Mouse (Mus musculus) left cerebral cortex, adult 2 months (tissue): ENCODE measurements around the gene Arid1b. TPM values are rescaled to one million over a fixed set of nuclear protein-coding genes. Genes with fewer than 3 reads are reported as not detected.

ENCODE experiments used
- DNase-seq, 2 experiments: peaks; one replicate each; pipeline ENCODE4 v3.0.0; 2021 to 2022; ENCODE audit warnings: low spot score in 2 of 2, mixed read lengths in 1 of 2; ENCODE audit errors: extremely low spot score in 1 of 2
- H3K27ac ChIP-seq: fragments of 200-600 bp; 2 replicates; pipeline ENCODE4 v1.8.1; 2022
- H3K4me3 ChIP-seq: fragments of 200-600 bp; 2 replicates; pipeline ENCODE4 v1.8.1; 2022
- CTCF ChIP-seq: fragments of 200-600 bp; IDR thresholded peaks from 2 replicates; pipeline ENCODE4 v1.8.1; 2022; ENCODE audit warnings: antibody characterized with exemption, mild to moderate bottlenecking, moderate library complexity
- intact Hi-C: fragments of 180-260 bp; cut with DNase I; formaldehyde crosslinking; loops from one replicate; pipeline ENCODE4 v1.15.1; 2025
- total RNA-seq, 2 experiments: library from RNA; stranded (reverse); gene quantifications; 2 replicates each; pipeline ENCODE4 v1.2.3; 2021

Gene Arid1b
- total RNA-seq, 2 experiments from 2014 or later, result 81.4 to 86.1 TPM

DNA sequence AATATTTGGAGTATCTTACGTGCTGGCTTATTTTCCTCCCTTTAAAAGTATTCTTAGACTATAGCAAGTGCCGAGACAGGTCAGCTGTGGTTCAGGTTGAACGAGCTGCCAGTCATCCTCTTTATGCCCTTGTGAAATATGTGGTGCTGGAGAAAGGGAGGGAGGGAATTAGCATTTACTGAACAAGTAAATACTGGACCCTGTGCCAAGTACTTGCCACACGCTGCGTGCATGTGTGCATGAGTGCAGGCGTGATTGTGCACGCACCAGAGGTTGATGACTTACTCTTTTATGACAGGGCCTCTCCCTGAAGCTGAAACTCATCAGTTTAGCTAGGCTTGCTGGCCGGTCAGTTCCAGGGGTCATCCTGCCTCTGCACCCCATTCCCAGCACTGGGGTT is 226.9 kb downstream of the Arid1b start:
- no peak for TF ChIP-seq CTCF
- H3K4me3 ChIP-seq, result no peak overlapping the region
- DNase-seq, result no peak
- no peak overlapping the region for H3K27ac ChIP-seq
- intact Hi-C loops, result no loop called here

- no peak overlapping the region for H3K4me3 ChIP-seq
- no peak for TF ChIP-seq CTCF
- intact Hi-C loops, result no loop called here
- H3K27ac ChIP-seq, result no peak overlapping the region
- no peak for DNase-seq
These were observed 227.4 kb downstream of the Arid1b start for GRCm38 (mm10) chr17:5221558-5221957.

- Histone ChIP-seq H3K27ac (no peak overlapping the region), H3K4me3 (no peak overlapping the region)
- no peak for DNase-seq
- intact Hi-C loops, result no loop called here
- no peak for TF ChIP-seq CTCF
These were observed 228.7 kb downstream of the Arid1b start for GRCm38 (mm10) chr17:5222827-5223226.

DNA sequence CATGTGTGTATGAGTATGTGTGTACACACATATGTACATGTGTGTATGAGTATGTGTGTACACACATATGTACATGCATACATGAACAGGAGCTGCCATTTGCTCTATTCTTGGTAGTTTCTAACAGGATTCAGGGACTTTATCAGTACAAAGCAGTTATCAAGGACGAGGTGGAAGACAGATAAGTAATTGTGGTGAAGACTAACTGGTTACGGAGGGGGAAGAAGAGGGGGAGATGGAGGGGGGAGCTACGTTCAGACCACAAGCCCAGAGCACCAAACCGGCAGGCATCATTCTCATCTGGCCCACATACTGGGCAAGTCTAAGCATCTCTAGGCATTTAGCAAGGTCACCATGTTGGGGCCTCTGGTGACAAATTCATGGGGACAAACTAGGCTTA is 230.8 kb downstream of the Arid1b start:
- intact Hi-C loops, result no loop called here
- TF ChIP-seq CTCF, result no peak
- no peak overlapping the region for H3K27ac ChIP-seq
- DNase-seq, result no peak
- no peak overlapping the region for H3K4me3 ChIP-seq

- intact Hi-C loops, result no loop called here
- Histone ChIP-seq H3K27ac (no peak overlapping the region), H3K4me3 (no peak overlapping the region)
- no peak for TF ChIP-seq CTCF
- DNase-seq, result no peak
These were observed 233.0 kb downstream of the Arid1b start for GRCm38 (mm10) chr17:5227136-5227535.

- no peak for TF ChIP-seq CTCF
- intact Hi-C loops, result no loop called here
- Histone ChIP-seq H3K27ac (no peak overlapping the region), H3K4me3 (no peak overlapping the region)
- no peak for DNase-seq
These were observed 234.0 kb downstream of the Arid1b start for GRCm38 (mm10) chr17:5227950-5228615.

- TF ChIP-seq CTCF, result no peak
- no peak overlapping the region for H3K27ac ChIP-seq
- intact Hi-C loops, result no loop called here
- no peak for DNase-seq
- no peak overlapping the region for H3K4me3 ChIP-seq
These were observed 234.6 kb downstream of the Arid1b start for GRCm38 (mm10) chr17:5228616-5229250.

- Histone ChIP-seq H3K4me3 (no peak overlapping the region), H3K27ac (no peak overlapping the region)
- DNase-seq, result no peak
- no peak for TF ChIP-seq CTCF
- intact Hi-C loops, result no loop called here
These were observed 235.9 kb downstream of the Arid1b start for GRCm38 (mm10) chr17:5230063-5230462.

DNA sequence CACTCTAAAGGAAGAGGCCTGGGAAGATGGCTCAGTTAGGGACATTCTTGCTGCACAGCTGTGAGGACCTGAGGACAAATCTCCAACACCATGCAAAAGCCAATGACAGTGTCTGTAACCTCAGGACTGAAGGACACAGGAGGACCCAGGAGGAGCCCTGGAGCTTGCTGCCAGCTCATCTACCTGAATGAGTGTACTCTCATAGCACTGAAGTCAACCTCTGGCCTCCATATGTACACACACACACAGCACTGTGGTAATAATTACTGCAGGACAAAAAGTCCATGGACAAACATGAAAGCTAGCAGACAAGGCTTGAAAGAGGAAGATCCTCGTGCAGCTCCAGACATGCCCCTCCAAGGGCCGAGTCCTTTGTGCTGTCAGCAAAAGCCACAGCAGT is 238.0 kb downstream of the Arid1b start:
- H3K27ac ChIP-seq, result no peak overlapping the region
- intact Hi-C loops, result no loop called here
- no peak for DNase-seq
- H3K4me3 ChIP-seq, result no peak overlapping the region
- no peak for TF ChIP-seq CTCF

GRCm38 (mm10) chr17:5233991-5234390 is 239.9 kb downstream of the Arid1b start:
- no peak for TF ChIP-seq CTCF
- DNase-seq, result no peak
- intact Hi-C loops, result no loop called here
- Histone ChIP-seq H3K27ac (no peak overlapping the region), H3K4me3 (no peak overlapping the region)

GRCm38 (mm10) chr17:5235057-5235456 is 240.9 kb downstream of the Arid1b start:
- DNase-seq, result no peak
- TF ChIP-seq CTCF, result no peak
- intact Hi-C loops, result no loop called here
- Histone ChIP-seq H3K4me3 (no peak overlapping the region), H3K27ac (no peak overlapping the region)

GRCm38 (mm10) chr17:5237765-5238164 is 243.6 kb downstream of the Arid1b start:
- Histone ChIP-seq H3K4me3 (no peak overlapping the region), H3K27ac (no peak overlapping the region; the same call in 1 of the 2 replicates)
- no peak for DNase-seq
- no peak for TF ChIP-seq CTCF
- intact Hi-C loops, result no loop called here
